Mouse (Mus musculus): ENCODE data around the gene Shh. TPM values are rescaled to one million over a fixed set of nuclear protein-coding genes. Genes with fewer than 3 reads are reported as not detected.

Gene Shh
- polyA plus RNA-seq, 1 experiment from 2014 or later: 4.6 TPM

DNA sequence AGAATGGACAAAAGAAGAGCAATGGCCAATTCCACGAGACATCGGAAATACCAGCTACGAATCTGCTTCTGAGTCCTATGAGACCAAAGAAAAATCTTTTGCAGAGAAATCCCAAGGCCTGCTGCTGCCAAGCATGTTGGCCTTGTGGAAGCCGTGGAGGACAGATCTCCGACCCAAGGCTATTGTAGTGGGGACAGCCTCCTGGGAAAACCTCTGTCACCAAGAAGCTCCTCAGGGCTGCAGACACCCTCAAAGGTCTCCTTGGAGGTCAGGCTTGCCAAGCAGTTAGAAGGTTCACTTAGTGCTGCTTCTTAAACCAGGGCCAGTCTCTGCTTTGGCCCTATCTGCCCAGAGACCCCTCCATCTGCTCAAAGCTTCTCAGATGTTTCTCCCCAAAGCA is 11.3 kb downstream of the Shh start:
- Histone ChIP-seq H3K9ac (replicated peaks; ENCODE audit: low read depth, low read length) (no peak overlapping the region), H3K4me2 (replicated peaks; ENCODE audit: low read depth, low read length) (no peak overlapping the region), H3K4me3 (ENCODE audit: low read depth, low read length) (no peak overlapping the region), H3K36me3 (ENCODE audit: control insufficient read depth, insufficient read depth, low read length) (no peaks in the 10 kb centered on the region), H3K27me3 (ENCODE audit: control insufficient read depth, insufficient read depth, low read length) (peaks cover 24% of the 10 kb centered on the region), H3K4me1 (ENCODE audit: control insufficient read depth, insufficient read depth, low read length) (peaks cover 12% of the 10 kb centered on the region; the same call in 1 of the 2 replicates), H3K9me3 (ENCODE audit: control insufficient read depth, low read depth, low read length) (no peaks in the 10 kb centered on the region), H3K27ac (ENCODE audit: low read length) (no peak overlapping the region)
- ATAC-seq (ENCODE audit: insufficient number of reproducible peaks, insufficient read depth, low FRiP score, low read depth): no peak
- 82% methylated on average over 5 of the region's 5 CpGs for WGBS

DNA sequence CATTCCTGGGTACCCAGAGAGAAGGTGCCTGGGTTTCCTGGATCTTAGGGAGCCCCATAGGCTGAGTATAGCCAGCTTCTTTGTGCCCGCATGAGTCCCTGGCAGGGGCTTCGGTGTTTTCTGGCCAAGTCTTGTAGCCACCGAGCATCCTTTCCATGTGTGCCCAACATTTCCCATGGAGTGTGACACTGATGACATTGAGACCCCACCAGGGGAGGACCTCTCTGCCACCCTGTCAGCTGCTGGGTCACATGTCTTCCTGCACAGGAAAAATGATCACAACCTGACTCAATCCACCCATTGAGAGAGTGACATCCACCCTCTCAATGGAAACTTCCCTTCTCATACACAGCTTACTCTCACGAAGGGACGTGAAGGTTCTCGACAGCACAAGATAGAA is 12.5 kb downstream of the Shh start:
- ATAC-seq (ENCODE audit: insufficient number of reproducible peaks, insufficient read depth, low FRiP score, low read depth): no peak
- Histone ChIP-seq H3K27me3 (ENCODE audit: control insufficient read depth, insufficient read depth, low read length) (peaks cover 17% of the 10 kb centered on the region), H3K4me3 (ENCODE audit: low read depth, low read length) (no peak overlapping the region), H3K36me3 (ENCODE audit: control insufficient read depth, insufficient read depth, low read length) (no peaks in the 10 kb centered on the region), H3K9ac (replicated peaks; ENCODE audit: low read depth, low read length) (no peak overlapping the region), H3K4me1 (ENCODE audit: control insufficient read depth, insufficient read depth, low read length) (peaks cover 6% of the 10 kb centered on the region; the same call in 1 of the 2 replicates), H3K27ac (ENCODE audit: low read length) (no peak overlapping the region), H3K9me3 (ENCODE audit: control insufficient read depth, low read depth, low read length) (no peaks in the 10 kb centered on the region), H3K4me2 (replicated peaks; ENCODE audit: low read depth, low read length) (no peak overlapping the region)
- 88% methylated on average over 6 of the region's 6 CpGs for whole genome bisulfite sequencing

DNA sequence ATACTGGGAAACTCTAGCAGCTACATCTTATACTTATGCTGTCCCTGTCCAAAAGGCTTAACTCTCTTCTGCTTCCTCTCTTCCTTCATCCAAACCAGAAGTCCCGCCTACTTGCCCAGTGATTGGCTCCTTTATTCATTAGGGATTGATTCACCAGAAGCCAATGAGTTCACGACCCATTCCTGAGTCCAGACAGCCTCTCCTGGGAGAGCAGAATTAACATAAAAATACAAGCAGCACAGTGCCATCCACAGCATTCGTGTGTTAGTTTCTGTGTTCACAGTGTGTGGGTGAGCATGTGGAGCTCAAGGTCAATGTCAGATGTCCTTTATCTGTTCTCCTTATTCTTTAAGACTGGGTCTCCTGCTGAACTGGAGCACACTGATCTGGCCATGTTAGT is 13.5 kb downstream of the Shh start:
- 44% methylated on average over 3 of the region's 3 CpGs for WGBS
- Histone ChIP-seq H3K9me3 (ENCODE audit: control insufficient read depth, low read depth, low read length) (no peaks in the 10 kb centered on the region), H3K4me1 (ENCODE audit: control insufficient read depth, insufficient read depth, low read length) (peaks cover 5% of the 10 kb centered on the region; the same call in 1 of the 2 replicates), H3K4me3 (ENCODE audit: low read depth, low read length) (no peak overlapping the region), H3K9ac (replicated peaks; ENCODE audit: low read depth, low read length) (no peak overlapping the region), H3K27me3 (ENCODE audit: control insufficient read depth, insufficient read depth, low read length) (peaks cover 8% of the 10 kb centered on the region), H3K36me3 (ENCODE audit: control insufficient read depth, insufficient read depth, low read length) (no peaks in the 10 kb centered on the region), H3K4me2 (replicated peaks; ENCODE audit: low read depth, low read length) (no peak overlapping the region), H3K27ac (ENCODE audit: low read length) (no peak overlapping the region)
- ATAC-seq (ENCODE audit: insufficient number of reproducible peaks, insufficient read depth, low FRiP score, low read depth): no peak

DNA sequence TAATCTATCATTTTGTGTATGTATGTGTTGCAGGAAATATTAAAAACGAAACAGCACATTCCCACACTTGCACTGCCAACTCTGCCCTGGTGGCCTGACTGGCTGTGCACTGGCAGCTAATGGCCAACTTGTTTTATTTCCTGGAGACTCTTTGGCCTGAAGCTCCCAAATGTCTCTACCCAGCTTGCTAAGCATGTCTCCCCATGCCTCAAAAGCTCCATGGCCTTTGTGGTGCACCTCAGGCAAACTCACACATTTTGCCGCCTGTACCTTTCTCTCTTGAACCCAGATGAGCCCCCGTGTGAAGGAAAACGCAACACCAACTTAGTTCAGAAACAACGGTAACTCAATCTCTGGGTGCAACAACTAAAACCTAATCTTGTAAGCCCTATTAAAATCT is 14.0 kb downstream of the Shh start:
- H3K4me3 ChIP-seq (ENCODE audit: low read depth, low read length): no peak overlapping the region

DNA sequence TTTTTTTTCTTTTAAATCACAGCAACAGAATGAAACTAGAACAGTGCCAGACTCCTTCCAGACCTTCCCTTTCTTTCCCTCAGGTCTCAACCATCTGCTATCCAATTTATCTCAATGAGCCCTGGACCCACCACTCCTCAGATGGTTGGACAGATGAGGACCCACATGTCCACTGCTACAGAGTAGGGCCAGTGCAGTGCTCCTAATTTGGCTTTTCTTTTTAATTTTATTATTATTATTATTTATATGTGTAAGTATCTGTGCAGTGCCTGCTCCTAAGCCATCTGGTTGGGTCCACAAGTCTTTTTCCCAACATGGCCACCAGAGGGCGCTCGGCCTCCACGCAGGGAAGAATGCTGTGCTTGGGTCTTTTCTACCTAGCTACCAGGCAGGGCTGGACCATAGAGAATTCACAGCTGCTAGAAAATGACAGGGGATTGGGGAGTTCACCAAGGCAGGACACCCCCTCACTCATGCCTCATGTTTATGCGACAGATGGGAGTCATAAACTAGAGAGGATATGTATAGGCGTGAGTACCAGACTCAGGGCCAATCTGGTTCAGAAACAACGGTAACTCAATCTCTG is 15.9 kb downstream of the Shh start:
- Histone ChIP-seq H3K36me3 (ENCODE audit: control insufficient read depth, insufficient read depth, low read length) (no peaks in the 10 kb centered on the region), H3K4me3 (ENCODE audit: low read depth, low read length) (no peak overlapping the region), H3K4me1 (ENCODE audit: control insufficient read depth, insufficient read depth, low read length) (no peaks in the 10 kb centered on the region), H3K27ac (ENCODE audit: low read length) (no peak overlapping the region), H3K9ac (replicated peaks; ENCODE audit: low read depth, low read length) (no peak overlapping the region), H3K9me3 (ENCODE audit: control insufficient read depth, low read depth, low read length) (no peaks in the 10 kb centered on the region), H3K4me2 (replicated peaks; ENCODE audit: low read depth, low read length) (no peak overlapping the region), H3K27me3 (ENCODE audit: control insufficient read depth, insufficient read depth, low read length) (no peaks in the 10 kb centered on the region)
- peak; percentile 59; the same call in 1 of the 2 replicates for ATAC-seq (ENCODE audit: insufficient number of reproducible peaks, insufficient read depth, low FRiP score, low read depth)
- WGBS: 28% methylated on average over 6 of the region's 6 CpGs

More for the DNA sequence above, 14.0 kb downstream of the Shh start:
- WGBS: 82% methylated on average over 5 of the region's 5 CpGs
- no peak overlapping the region for H3K4me2 ChIP-seq (replicated peaks; ENCODE audit: low read depth, low read length)
- peaks cover 3% of the 10 kb centered on the region; the same call in 1 of the 2 replicates for H3K4me1 ChIP-seq (ENCODE audit: control insufficient read depth, insufficient read depth, low read length)
- H3K27me3 ChIP-seq (ENCODE audit: control insufficient read depth, insufficient read depth, low read length): peaks cover 4% of the 10 kb centered on the region
- H3K9ac ChIP-seq (replicated peaks; ENCODE audit: low read depth, low read length): no peak overlapping the region
- no peaks in the 10 kb centered on the region for H3K36me3 ChIP-seq (ENCODE audit: control insufficient read depth, insufficient read depth, low read length)
- no peaks in the 10 kb centered on the region for H3K9me3 ChIP-seq (ENCODE audit: control insufficient read depth, low read depth, low read length)
- no peak overlapping the region for H3K27ac ChIP-seq (ENCODE audit: low read length)
- no peak for ATAC-seq (ENCODE audit: insufficient number of reproducible peaks, insufficient read depth, low FRiP score, low read depth)

DNA sequence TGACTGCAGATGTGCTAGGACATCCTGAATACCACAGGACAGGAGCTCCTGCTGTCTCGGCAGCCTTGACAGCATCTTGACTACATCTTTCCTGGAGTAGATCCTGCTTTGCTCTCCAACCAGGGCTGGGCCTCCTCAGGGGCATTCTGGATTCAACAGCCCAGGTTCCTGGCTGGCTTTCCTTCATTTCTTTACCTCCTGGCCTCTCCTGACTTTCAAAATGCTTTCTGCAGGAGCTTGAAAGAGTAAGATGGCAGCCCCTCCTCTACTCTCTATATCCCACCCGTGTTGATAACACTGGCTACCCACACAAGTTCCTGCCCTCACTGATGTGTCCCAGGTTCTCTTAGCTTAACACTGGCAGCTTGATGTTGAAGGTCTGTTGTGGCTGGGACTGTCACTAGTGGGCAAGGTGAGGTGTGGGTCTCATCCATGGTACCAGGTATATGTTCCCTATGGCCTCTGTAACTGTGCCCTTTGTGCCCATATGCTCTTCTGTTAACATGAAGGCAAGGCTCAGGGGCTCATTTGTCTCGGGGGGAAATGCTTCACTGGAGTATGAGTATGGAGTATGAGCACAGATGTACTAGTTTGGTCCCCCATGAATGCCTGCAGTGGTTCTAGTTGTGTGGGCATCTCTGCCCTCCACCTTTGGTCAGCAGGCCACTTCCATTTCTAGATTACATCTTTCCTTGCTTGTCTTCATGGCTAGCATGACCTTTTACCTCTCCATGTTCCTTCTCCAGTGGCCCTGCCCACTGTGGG is 16.7 kb downstream of the Shh start:
- Histone ChIP-seq H3K4me3 (ENCODE audit: low read depth, low read length) (no peak overlapping the region), H3K36me3 (ENCODE audit: control insufficient read depth, insufficient read depth, low read length) (no peaks in the 10 kb centered on the region), H3K4me2 (replicated peaks; ENCODE audit: low read depth, low read length) (no peak overlapping the region), H3K27me3 (ENCODE audit: control insufficient read depth, insufficient read depth, low read length) (no peaks in the 10 kb centered on the region), H3K4me1 (ENCODE audit: control insufficient read depth, insufficient read depth, low read length) (no peaks in the 10 kb centered on the region), H3K9ac (replicated peaks; ENCODE audit: low read depth, low read length) (no peak overlapping the region), H3K9me3 (ENCODE audit: control insufficient read depth, low read depth, low read length) (no peaks in the 10 kb centered on the region), H3K27ac (ENCODE audit: low read length) (no peak overlapping the region)
- ATAC-seq (ENCODE audit: insufficient number of reproducible peaks, insufficient read depth, low FRiP score, low read depth): no peak
- 66% methylated on average over 3 of the region's 3 CpGs for WGBS

DNA sequence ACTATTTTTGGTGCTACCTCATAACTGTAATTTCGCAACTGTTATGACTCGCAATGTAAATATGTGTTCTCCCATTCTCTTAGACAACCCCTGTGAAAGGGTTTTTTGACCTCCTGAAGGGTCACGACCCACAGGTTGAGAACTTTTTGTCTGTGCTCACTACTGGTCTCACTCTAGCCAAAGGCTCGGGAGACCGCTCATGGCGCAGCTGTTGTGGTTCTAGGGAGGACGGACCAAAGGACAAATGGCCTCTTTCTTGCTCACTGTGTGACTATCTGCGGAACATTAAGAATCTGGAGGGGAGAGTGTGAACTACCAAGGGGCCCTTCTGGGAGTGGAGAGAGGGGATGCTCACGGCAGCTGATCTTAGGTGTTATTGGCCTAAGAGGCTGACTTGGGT is 41.1 kb downstream of the Shh start:
- H3K9me3 ChIP-seq (ENCODE audit: control insufficient read depth, low read depth, low read length): no peaks in the 10 kb centered on the region
- H3K36me3 ChIP-seq (ENCODE audit: control insufficient read depth, insufficient read depth, low read length): no peaks in the 10 kb centered on the region
- no peaks in the 10 kb centered on the region for H3K4me1 ChIP-seq (ENCODE audit: control insufficient read depth, insufficient read depth, low read length)
- 94% methylated on average over 9 of the region's 9 CpGs for WGBS
- H3K27ac ChIP-seq (ENCODE audit: low read length): no peak overlapping the region
- no peak overlapping the region for H3K4me2 ChIP-seq (replicated peaks; ENCODE audit: low read depth, low read length)
- no peak overlapping the region for H3K4me3 ChIP-seq (ENCODE audit: low read depth, low read length)
- H3K27me3 ChIP-seq (ENCODE audit: control insufficient read depth, insufficient read depth, low read length): no peaks in the 10 kb centered on the region
- no peak overlapping the region for H3K9ac ChIP-seq (replicated peaks; ENCODE audit: low read depth, low read length)
- ATAC-seq (ENCODE audit: insufficient number of reproducible peaks, insufficient read depth, low FRiP score, low read depth): no peak

DNA sequence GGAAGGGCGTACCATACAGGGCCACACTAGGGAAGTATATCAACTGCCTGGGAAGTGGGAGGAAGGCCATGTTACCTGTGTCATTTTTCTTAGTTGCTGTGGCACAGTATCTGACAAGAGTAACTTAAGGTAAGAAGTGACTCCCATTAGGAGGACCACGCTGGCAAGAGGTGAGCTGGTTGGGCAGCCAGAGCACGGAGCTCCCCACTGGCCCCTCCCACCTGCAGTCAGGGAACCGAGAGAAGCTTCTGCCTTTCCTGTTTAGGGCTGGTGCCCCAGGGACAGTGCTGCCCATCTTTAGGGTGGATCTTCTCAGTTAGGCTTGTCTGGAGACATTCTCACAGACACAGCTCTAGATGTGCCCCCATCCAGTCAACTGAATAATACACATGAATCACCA is 43.3 kb downstream of the Shh start:
- no peak for ATAC-seq (ENCODE audit: insufficient number of reproducible peaks, insufficient read depth, low FRiP score, low read depth)

More for the DNA sequence above, 43.3 kb downstream of the Shh start:
- H3K4me2 ChIP-seq (replicated peaks; ENCODE audit: low read depth, low read length): no peak overlapping the region
- 67% methylated on average over 4 of the region's 4 CpGs for WGBS
- no peaks in the 10 kb centered on the region for H3K4me1 ChIP-seq (ENCODE audit: control insufficient read depth, insufficient read depth, low read length)
- H3K27me3 ChIP-seq (ENCODE audit: control insufficient read depth, insufficient read depth, low read length): no peaks in the 10 kb centered on the region
- H3K9ac ChIP-seq (replicated peaks; ENCODE audit: low read depth, low read length): no peak overlapping the region
- H3K27ac ChIP-seq (ENCODE audit: low read length): no peak overlapping the region
- peaks cover 5% of the 10 kb centered on the region for H3K36me3 ChIP-seq (ENCODE audit: control insufficient read depth, insufficient read depth, low read length)
- no peaks in the 10 kb centered on the region for H3K9me3 ChIP-seq (ENCODE audit: control insufficient read depth, low read depth, low read length)
- H3K4me3 ChIP-seq (ENCODE audit: low read depth, low read length): no peak overlapping the region
